Mouse (Mus musculus): ENCODE measurements at regions not wholly inside any gene's neighbourhood (a gene's known extent, or its start where the extent isn't known, plus 50 kb on each side); places are given as distances from the start of the nearest gene placed in this dataset.
A peak's percentile ranks its signal among the peaks of the same experiment; 100 is the strongest.
"Not testable (repeated sequence)": the region's sequence is repeated elsewhere in the genome, so short reads cannot be mapped to it uniquely, and the experiment has no call there.

GRCm38 (mm10) chr6:112564119-112564518 lies 74.4 kb upstream of the Oxtr start:
- peak; percentile 86 to 88 for DNase-seq

- not testable (repeated sequence) for DNase-seq
These were observed 73.9 kb upstream of the Oxtr start for GRCm38 (mm10) chr6:112563659-112564058.

- peak; percentile 13 to 16 for DNase-seq
These were observed 72.3 kb upstream of the Oxtr start for GRCm38 (mm10) chr6:112562039-112562438.

- DNase-seq = peak in 1 of 2 experiments; percentile 16
These were observed 71.8 kb upstream of the Oxtr start for GRCm38 (mm10) chr6:112561568-112561967.

- DNase-seq = no peak
These were observed 69.8 kb upstream of the Oxtr start for GRCm38 (mm10) chr6:112559549-112559948.

- no peak for DNase-seq
These were observed 67.8 kb upstream of the Oxtr start for GRCm38 (mm10) chr6:112557516-112557915.

- DNase-seq = no peak
These were observed 66.8 kb upstream of the Oxtr start for GRCm38 (mm10) chr6:112556401-112557165.

- DNase-seq = no peak
These were observed 64.3 kb upstream of the Oxtr start for GRCm38 (mm10) chr6:112554091-112554490.

- no peak for DNase-seq
These were observed 63.6 kb upstream of the Oxtr start for GRCm38 (mm10) chr6:112553231-112553920.

- DNase-seq = peak; percentile 49 to 57
These were observed 62.8 kb upstream of the Oxtr start for GRCm38 (mm10) chr6:112552560-112552959.

- no peak for DNase-seq
These were observed 61.6 kb upstream of the Oxtr start for GRCm38 (mm10) chr6:112551298-112551697.

- DNase-seq = no peak
These were observed 57.5 kb upstream of the Oxtr start for GRCm38 (mm10) chr6:112547251-112547650.

- no peak for DNase-seq
These were observed 56.3 kb upstream of the Oxtr start for GRCm38 (mm10) chr6:112546033-112546432.

GRCm38 (mm10) chr6:112544315-112544714 lies 54.6 kb upstream of the Oxtr start:
- no peak for DNase-seq

- DNase-seq = no peak
These were observed 52.9 kb upstream of the Oxtr start for GRCm38 (mm10) chr6:112542692-112543091.
